Mouse (Mus musculus) gastrocnemius, postnatal 10 days (tissue): Measurements from ENCODE around the gene Vav3. TPM values are rescaled to one million over a fixed set of nuclear protein-coding genes. Genes with fewer than 3 reads are reported as not detected.

Source experiments
- DNase-seq: peaks from one replicate; pipeline ENCODE4 v3.0.0; 2021; ENCODE audit warnings: mixed read lengths
- total RNA-seq, 2 experiments: library from RNA; stranded (reverse); gene quantifications; 2 replicates each; pipeline ENCODE4 v1.2.3; 2021

Gene Vav3
- total RNA-seq, 2 experiments from 2014 or later = 6.0 to 7.3 TPM

GRCm38 (mm10) chr3:109585946-109586345, 245.5 kb downstream of the Vav3 start:
- no peak for DNase-seq

- no peak for DNase-seq
Measured at GRCm38 (mm10) chr3:109592970-109593369, 252.5 kb downstream of the Vav3 start.

- no peak for DNase-seq
Measured at GRCm38 (mm10) chr3:109596084-109596483, 255.6 kb downstream of the Vav3 start.

GRCm38 (mm10) chr3:109600699-109601451, 260.4 kb downstream of the Vav3 start:
- DNase-seq = no peak

GRCm38 (mm10) chr3:109602753-109603152, 262.3 kb downstream of the Vav3 start:
- DNase-seq = no peak

GRCm38 (mm10) chr3:109606121-109606520, 265.7 kb downstream of the Vav3 start:
- no peak for DNase-seq

GRCm38 (mm10) chr3:109621721-109622120, 281.3 kb downstream of the Vav3 start:
- DNase-seq = no peak

- no peak for DNase-seq
Measured at GRCm38 (mm10) chr3:109622361-109622760, 281.9 kb downstream of the Vav3 start.

GRCm38 (mm10) chr3:109622816-109623215, 282.4 kb downstream of the Vav3 start:
- DNase-seq = no peak

- no peak for DNase-seq
Measured at GRCm38 (mm10) chr3:109623770-109624169, 283.3 kb downstream of the Vav3 start.

- no peak for DNase-seq
Measured at GRCm38 (mm10) chr3:109636045-109636444, 295.6 kb downstream of the Vav3 start.

GRCm38 (mm10) chr3:109639386-109639785, 298.9 kb downstream of the Vav3 start:
- DNase-seq = no peak

GRCm38 (mm10) chr3:109640796-109641195, 300.3 kb downstream of the Vav3 start:
- no peak for DNase-seq

GRCm38 (mm10) chr3:109648242-109648641, 307.8 kb downstream of the Vav3 start:
- no peak for DNase-seq

- no peak for DNase-seq
Measured at GRCm38 (mm10) chr3:109651479-109651878, 311.0 kb downstream of the Vav3 start.

- DNase-seq = no peak
Measured at GRCm38 (mm10) chr3:109652860-109653631, 312.6 kb downstream of the Vav3 start.

- no peak for DNase-seq
Measured at GRCm38 (mm10) chr3:109654386-109654785, 313.9 kb downstream of the Vav3 start.

- no peak for DNase-seq
Measured at GRCm38 (mm10) chr3:109671716-109672115, 331.3 kb downstream of the Vav3 start.

- no peak for DNase-seq
Measured at GRCm38 (mm10) chr3:109672925-109673324, 332.5 kb downstream of the Vav3 start.

GRCm38 (mm10) chr3:109680281-109680680, 339.8 kb downstream of the Vav3 start:
- no peak for DNase-seq

- no peak for DNase-seq
Measured at GRCm38 (mm10) chr3:109681863-109682262, 341.4 kb downstream of the Vav3 start.

- DNase-seq = peak; percentile 11
Measured at GRCm38 (mm10) chr3:109683608-109684295, 343.3 kb downstream of the Vav3 start.

GRCm38 (mm10) chr3:109690566-109690965, 350.1 kb downstream of the Vav3 start:
- DNase-seq = no peak
